Mouse (Mus musculus): ENCODE results near the gene 4930568D16Rik. TPM values are rescaled to one million over a fixed set of nuclear protein-coding genes. Genes with fewer than 3 reads are reported as not detected.

4930568D16Rik gene
- total and polyA plus RNA-seq, 3 experiments: not detected

DNA sequence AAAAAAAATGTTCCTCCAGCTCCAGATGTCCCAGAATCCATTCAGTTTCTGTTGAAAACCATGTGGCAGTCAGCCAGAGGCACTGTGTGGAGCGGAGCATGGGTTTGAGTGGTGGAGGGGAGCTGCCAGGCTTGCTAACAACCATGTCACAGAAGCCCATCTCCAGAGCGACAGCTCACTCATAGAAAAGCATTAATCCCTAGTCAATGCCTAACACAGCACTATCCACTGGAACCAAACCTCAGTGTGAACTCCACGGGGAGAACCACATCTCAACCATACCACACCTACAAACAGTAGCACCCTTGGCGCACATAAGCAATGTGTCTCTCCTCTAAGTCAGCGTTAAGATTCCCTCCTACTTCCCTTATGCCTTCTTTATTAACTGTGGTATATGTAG is 29.6 kb upstream of the 4930568D16Rik start, which contains the start of gene 4930402F06Rik:
Gene 4930402F06Rik, minus strand, starts transcription at position 80 of the 400 bp plus-strand sequence.
- peaks cover 12 to 19% of the 10 kb centered on the region in 2 experiments for H3K36me3 ChIP-seq (replicated peaks in 1 of 2; ENCODE audit: control insufficient read depth in 1 of 2, insufficient read depth in 1 of 2, low read length in 1 of 2)
- DNase-seq (ENCODE audit: extremely low read depth): no peak
- H3K4me3 ChIP-seq (replicated peaks in 1 of 3; ENCODE audit: low read depth in 2 of 3, low read length in 2 of 3, poor library complexity in 1 of 3): peak within 1 kb of the TSS in 1 of 3 experiments; percentile 9
- H3K9me3 ChIP-seq (replicated peaks; ENCODE audit: low read length): no peaks in the 10 kb centered on the region
- in situ Hi-C loops (cut with MboI; ENCODE audit: low pct_ligation_motif_present, low pct_unique_long_range_greater_than_20kb, low sequenced_read_pairs) (loop anchor here (10.0 kb wide), 1 partner anchor 172 kb away; no protein-coding TSS in a partner anchor), dilution Hi-C loops (cut with MboI; ENCODE audit: extremely low pct_ligation_motif_present, extremely low pct_unique_long_range_greater_than_20kb, low sequenced_read_pairs) (no loop called here)
- H3K4me2 ChIP-seq (ENCODE audit: insufficient read depth, low read depth, poor library complexity, severe bottlenecking): peak within 1 kb of the TSS; percentile 30; the same call in 1 of the 2 replicates
- no peak within 1 kb of the TSS for H3K27ac ChIP-seq (ENCODE audit: insufficient read depth, low read depth)
- H3K79me2 ChIP-seq (replicated peaks; ENCODE audit: control insufficient read depth, extremely low read depth, insufficient read depth, poor library complexity, severe bottlenecking): no peaks in the 10 kb centered on the region
- H3K27me3 ChIP-seq (replicated peaks): no peaks in the 10 kb centered on the region
- no peak within 1 kb of the TSS for H3K9ac ChIP-seq (ENCODE audit: insufficient read depth, low read depth)
- peaks cover 13 to 26% of the 10 kb centered on the region in 2 experiments for H3K4me1 ChIP-seq (ENCODE audit: control insufficient read depth in 1 of 2, insufficient read depth in 2 of 2)
- TF ChIP-seq MAX (IDR thresholded peaks at IDR 0.05; ENCODE audit: low read length) (no peak), SIN3A (IDR thresholded peaks at IDR 0.05; ENCODE audit: low read length) (no peak), TBP (conservative IDR thresholded peaks at IDR 0.05; ENCODE audit: low read depth, low read length) (no peak), ETS1 (conservative IDR thresholded peaks at IDR 0.05; ENCODE audit: low read depth, low read length) (no peak), RCOR1 (conservative IDR thresholded peaks at IDR 0.05; ENCODE audit: low read depth, low read length) (no peak), JUN (IDR thresholded peaks at IDR 0.05; ENCODE audit: insufficient read depth, low read depth, low read length) (no peak), NELFE (IDR thresholded peaks at IDR 0.05; ENCODE audit: low read depth, low read length) (no peak), ZMIZ1 (IDR thresholded peaks at IDR 0.05; ENCODE audit: low read depth, low read length) (no peak), ZKSCAN1 (IDR thresholded peaks at IDR 0.05; ENCODE audit: borderline replicate concordance, low read depth, low read length) (no peak), MYC (IDR thresholded peaks at IDR 0.05; ENCODE audit: low read depth, low read length) (no peak), IRF4 (IDR thresholded peaks at IDR 0.05; ENCODE audit: low read depth, low read length) (no peak), MXI1 (IDR thresholded peaks at IDR 0.05; ENCODE audit: low read depth, low read length) (no peak), GABPA (IDR thresholded peaks at IDR 0.05; ENCODE audit: insufficient replicate concordance, low read depth, low read length) (no peak)

DNA sequence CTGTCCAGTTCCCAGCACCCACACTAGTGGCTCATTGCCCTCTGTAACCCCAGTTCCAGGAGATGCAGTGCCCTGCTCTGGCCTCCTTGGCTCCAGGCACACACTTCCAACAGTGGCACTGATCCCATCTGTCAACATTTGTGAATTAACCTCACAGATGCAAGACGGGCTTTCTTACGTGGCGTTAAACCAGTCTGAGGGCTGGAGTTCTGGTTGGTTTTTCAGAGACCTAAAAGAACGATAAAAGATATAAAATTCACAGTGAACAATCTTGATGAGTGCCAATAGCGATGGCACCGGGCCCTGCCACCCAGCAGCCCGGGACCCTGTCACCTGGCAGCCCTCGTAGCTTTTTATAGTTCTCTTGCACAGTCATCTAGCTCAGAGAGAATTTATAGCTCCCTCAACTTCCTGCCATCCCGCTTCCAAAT is 17.9 kb upstream of the 4930568D16Rik start:
- no peak overlapping the region for H3K9ac ChIP-seq (ENCODE audit: insufficient read depth, low read depth)
- no peak for TF ChIP-seq EP300 (IDR thresholded peaks at IDR 0.05; ENCODE audit: low read length)
- TF ChIP-seq GABPA (IDR thresholded peaks at IDR 0.05; ENCODE audit: insufficient replicate concordance, low read depth, low read length): no peak
- TF ChIP-seq PAX5 (IDR thresholded peaks at IDR 0.05; ENCODE audit: low read length): no peak
- TF ChIP-seq TCF12 (IDR thresholded peaks at IDR 0.05; ENCODE audit: low read depth, low read length): no peak
- TF ChIP-seq MAZ (IDR thresholded peaks at IDR 0.05; ENCODE audit: low read depth, low read length): no peak
- TF ChIP-seq CHD2 (IDR thresholded peaks at IDR 0.05; ENCODE audit: low read length): no peak
- no peak for TF ChIP-seq E2F4 (IDR thresholded peaks at IDR 0.05; ENCODE audit: insufficient replicate concordance, low read depth, low read length)
- TF ChIP-seq USF1 (IDR thresholded peaks at IDR 0.05; ENCODE audit: low read depth, low read length): no peak
- no peak for TF ChIP-seq RCOR1 (conservative IDR thresholded peaks at IDR 0.05; ENCODE audit: low read depth, low read length)
- no peak for TF ChIP-seq POLR2A (IDR thresholded peaks at IDR 0.05; ENCODE audit: low read depth, low read length)
- no peak for TF ChIP-seq RAD21 (IDR thresholded peaks at IDR 0.05; ENCODE audit: low read depth, low read length)
- no peak for TF ChIP-seq SIN3A (IDR thresholded peaks at IDR 0.05; ENCODE audit: low read length)
- TF ChIP-seq SMC3 (IDR thresholded peaks at IDR 0.05; ENCODE audit: low read depth, low read length): no peak
- TF ChIP-seq MEF2A (IDR thresholded peaks at IDR 0.05; ENCODE audit: borderline replicate concordance, low read depth, low read length): no peak
- no peak for TF ChIP-seq TBP (conservative IDR thresholded peaks at IDR 0.05; ENCODE audit: low read depth, low read length)
- TF ChIP-seq MXI1 (IDR thresholded peaks at IDR 0.05; ENCODE audit: low read depth, low read length): no peak
- TF ChIP-seq BHLHE40 (IDR thresholded peaks at IDR 0.05; ENCODE audit: low read depth, low read length): no peak
- dilution Hi-C loops (cut with MboI; ENCODE audit: extremely low pct_ligation_motif_present, extremely low pct_unique_long_range_greater_than_20kb, low sequenced_read_pairs) (no loop called here), in situ Hi-C loops (cut with MboI; ENCODE audit: low pct_ligation_motif_present, low pct_unique_long_range_greater_than_20kb, low sequenced_read_pairs) (no loop called here)
- no peak overlapping the region for H3K27ac ChIP-seq (ENCODE audit: insufficient read depth, low read depth)
- H3K9me3 ChIP-seq (replicated peaks; ENCODE audit: low read length): peaks cover 5% of the 10 kb centered on the region
- H3K4me2 ChIP-seq (ENCODE audit: insufficient read depth, low read depth, poor library complexity, severe bottlenecking): no peak overlapping the region
- DNase-seq (ENCODE audit: extremely low read depth): no peak
- H3K36me3 ChIP-seq (replicated peaks in 1 of 2; ENCODE audit: control insufficient read depth in 1 of 2, insufficient read depth in 1 of 2, low read length in 1 of 2): no peaks in the 10 kb centered on the region
- no peaks in the 10 kb centered on the region for H3K4me1 ChIP-seq (ENCODE audit: control insufficient read depth in 1 of 2, insufficient read depth in 2 of 2)
- no peaks in the 10 kb centered on the region for H3K79me2 ChIP-seq (replicated peaks; ENCODE audit: control insufficient read depth, extremely low read depth, insufficient read depth, poor library complexity, severe bottlenecking)
- no peaks in the 10 kb centered on the region for H3K27me3 ChIP-seq (replicated peaks)
- H3K4me3 ChIP-seq (replicated peaks in 1 of 3; ENCODE audit: low read depth in 2 of 3, low read length in 2 of 3, poor library complexity in 1 of 3): no peak overlapping the region

Measured in CH12.LX (cell line).